Mouse (Mus musculus) forebrain, embryonic 16.5 days (tissue): ENCODE results near the gene Rhox7b. TPM values are rescaled to one million over a fixed set of nuclear protein-coding genes. Genes with fewer than 3 reads are reported as not detected.
"Not testable (repeated sequence)": the region's sequence is repeated elsewhere in the genome, so short reads cannot be mapped to it uniquely, and the experiment has no call there.

Experiments
- ATAC-seq: fragments of 200-750 bp; cut with Nextera tagmentation; 2 replicates; pipeline ENCODE4 v1.8.0; 2017; ENCODE audit warnings: mild to moderate bottlenecking, moderate library complexity
- H3K27ac ChIP-seq: fragments of 300-500 bp; sonication (generic); 2 replicates; pipeline ENCODE4 v1.5.1; 2014; ENCODE audit warnings: low read length, control low read depth
- H3K27me3 ChIP-seq: fragments of 300-500 bp; sonication (generic); replicated peaks from 2 replicates; pipeline ENCODE4 v1.6.1; 2014; ENCODE audit warnings: low read length; ENCODE audit not compliant: control insufficient read depth, insufficient read depth
- H3K36me3 ChIP-seq: fragments of 300-500 bp; sonication (generic); 2 replicates; pipeline ENCODE4 v1.6.1; 2014; ENCODE audit not compliant: control insufficient read depth, insufficient read depth
- H3K4me1 ChIP-seq: fragments of 300-500 bp; sonication (generic); replicated peaks from 2 replicates; pipeline ENCODE4 v1.6.1; 2014; ENCODE audit warnings: low read length; ENCODE audit not compliant: control insufficient read depth, insufficient read depth
- H3K4me2 ChIP-seq: fragments of 300-500 bp; sonication (generic); 2 replicates; pipeline ENCODE4 v1.6.1; 2014; ENCODE audit warnings: mild to moderate bottlenecking, low read length, control low read depth
- H3K4me3 ChIP-seq: fragments of 300-500 bp; sonication (generic); replicated peaks from 2 replicates; pipeline ENCODE4 v1.5.1; 2014; ENCODE audit warnings: mild to moderate bottlenecking, low read length, control low read depth
- H3K9ac ChIP-seq: fragments of 300-500 bp; sonication (generic); replicated peaks from 2 replicates; pipeline ENCODE4 v1.6.1; 2014; ENCODE audit warnings: low read depth, low read length, control low read depth
- H3K9me3 ChIP-seq: fragments of 300-500 bp; sonication (generic); 2 replicates; pipeline ENCODE4 v1.6.1; 2016; ENCODE audit warnings: low read length; ENCODE audit not compliant: control insufficient read depth
- WGBS: fragments of 180-500 bp; shearing (Covaris S2); extraction: QIAGEN DNeasy Blood & Tissue Kit; methylation state at CpG from one replicate; pipeline ENCODE4 v1.1.7; 2014; 5-methylcytosine and 5-hydroxymethylcytosine counted together
- polyA plus RNA-seq: library from polyadenylated mRNA; unstranded; fragments of >200 nt; fragmentation: Nextera tagmentation; extraction: Ambion mirVana; gene quantifications from 2 replicates; pipeline ENCODE4 v1.2.1, GENCODE M21; 2015

Rhox7b gene
- not detected in 2 replicates for polyA plus RNA-seq

DNA sequence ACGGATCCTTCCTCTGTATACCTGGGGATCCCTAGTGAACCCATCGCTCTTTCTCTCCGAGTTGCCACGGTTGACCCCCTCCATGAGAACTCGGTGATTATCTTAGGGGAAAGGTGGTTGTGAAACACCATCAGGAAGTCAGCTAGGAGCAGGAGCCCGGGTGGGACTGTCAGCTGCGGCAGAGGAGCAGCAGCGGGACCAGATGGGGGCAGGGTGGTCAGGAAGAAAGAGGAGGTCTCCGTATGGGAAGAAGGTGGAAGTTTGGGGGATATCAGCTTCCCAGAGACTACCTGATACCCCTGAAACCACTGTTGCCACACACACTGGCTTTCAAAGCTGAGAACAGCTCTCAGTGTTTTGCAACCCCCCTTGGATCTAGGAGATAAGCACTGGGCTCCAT, at the start of gene Rhox7b:
Gene Rhox7b (minus strand): TSS at position 101 of the 400 bp plus-strand sequence.
- not testable (repeated sequence) for H3K4me1 ChIP-seq, H3K27me3 ChIP-seq, H3K4me3 ChIP-seq, H3K9me3 ChIP-seq, ATAC-seq, H3K27ac ChIP-seq, H3K4me2 ChIP-seq, H3K9ac ChIP-seq, H3K36me3 ChIP-seq
- WGBS: 88% methylated on average over 9 of the region's 9 CpGs

DNA sequence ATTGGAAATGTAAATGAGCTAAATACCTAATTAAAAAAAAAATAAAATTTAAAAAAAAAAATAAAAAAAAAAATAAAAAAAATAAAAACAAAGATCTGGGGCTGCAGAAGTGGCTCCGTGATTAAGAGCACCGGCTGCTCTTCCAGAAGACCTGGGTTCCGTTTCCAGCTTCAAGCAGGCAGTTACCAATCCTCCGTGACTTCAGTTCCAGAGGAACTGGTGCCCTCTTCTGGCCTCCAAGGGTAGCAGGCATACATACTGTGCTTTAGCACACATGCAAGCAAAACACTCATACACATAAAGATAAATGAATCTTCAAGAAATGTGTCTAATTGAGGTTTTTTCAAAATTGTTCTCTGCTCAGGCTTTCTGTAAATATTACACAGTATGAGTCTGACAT, 19.3 kb upstream of the Rhox7b start:
- Histone ChIP-seq H3K9me3 (no peaks in the 10 kb centered on the region), H3K4me3 (no peak overlapping the region), H3K27ac (no peak overlapping the region), H3K4me2 (no peak overlapping the region), H3K9ac (no peak overlapping the region), H3K4me1 (no peaks in the 10 kb centered on the region), H3K27me3 (no peaks in the 10 kb centered on the region), H3K36me3 (no peaks in the 10 kb centered on the region)
- no peak for ATAC-seq
- 59% methylated on average over 4 of the region's 4 CpGs for WGBS

GRCm38 (mm10) chrX:37908581-37908980, 11.5 kb upstream of the Rhox7b start:
- H3K4me3 ChIP-seq: no peak overlapping the region
- no peaks in the 10 kb centered on the region for H3K9me3 ChIP-seq
- H3K4me2 ChIP-seq: no peak overlapping the region
- no peak overlapping the region for H3K9ac ChIP-seq
- no peaks in the 10 kb centered on the region for H3K27me3 ChIP-seq
- 50% methylated on average over 7 of the region's 7 CpGs for WGBS
- no peaks in the 10 kb centered on the region for H3K4me1 ChIP-seq
- no peaks in the 10 kb centered on the region for H3K36me3 ChIP-seq
- ATAC-seq: no peak
- no peak overlapping the region for H3K27ac ChIP-seq

DNA sequence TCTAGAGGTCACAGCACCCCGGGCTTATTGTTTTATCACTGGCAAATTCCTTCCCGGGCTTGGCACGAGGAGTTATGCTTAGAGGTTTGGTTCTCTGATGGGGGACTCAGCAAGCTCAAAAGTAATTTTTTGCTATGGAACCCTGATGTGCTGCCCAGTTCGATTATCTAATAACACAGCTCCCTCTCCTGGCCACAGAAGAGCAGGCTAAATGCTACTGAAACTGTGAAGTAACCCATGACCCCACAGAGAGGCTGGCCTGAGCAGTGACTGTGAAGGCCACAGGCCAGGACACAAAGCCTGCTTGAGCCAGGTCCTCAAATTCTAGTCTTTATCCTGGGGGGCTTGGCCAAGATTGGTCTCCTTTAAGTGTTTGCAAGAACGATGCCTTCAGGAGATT, 6.7 kb upstream of the Rhox7b start:
- H3K27ac ChIP-seq: no peak overlapping the region
- no peak for ATAC-seq
- no peaks in the 10 kb centered on the region for H3K27me3 ChIP-seq
- no peak overlapping the region for H3K4me3 ChIP-seq
- no peak overlapping the region for H3K4me2 ChIP-seq
- no peaks in the 10 kb centered on the region for H3K36me3 ChIP-seq
- H3K4me1 ChIP-seq: no peaks in the 10 kb centered on the region
- H3K9ac ChIP-seq: no peak overlapping the region
- 79% methylated on average over 5 of the region's 5 CpGs for WGBS
- H3K9me3 ChIP-seq: no peaks in the 10 kb centered on the region

DNA sequence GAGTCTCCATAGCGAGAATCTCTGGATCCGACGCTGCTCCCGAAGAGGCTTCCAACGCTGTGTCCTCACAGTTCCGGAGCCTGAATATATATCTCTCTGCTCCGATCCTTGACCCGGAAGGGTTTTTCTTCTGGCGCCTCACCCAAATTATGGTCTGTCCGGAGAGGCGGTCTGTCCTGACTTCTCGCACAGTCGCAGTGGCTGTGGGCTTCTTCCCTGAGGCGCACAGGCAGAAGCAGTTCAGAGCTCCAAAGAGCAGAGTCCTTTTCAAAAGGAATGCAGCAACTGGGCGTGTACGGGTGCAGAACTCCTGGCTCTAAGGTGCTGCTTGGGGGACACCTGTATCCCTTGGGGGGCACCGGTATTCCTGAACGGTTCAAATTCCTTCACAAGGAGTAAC, 4.6 kb upstream of the Rhox7b start, which contains the start of gene Rhox9:
Gene Rhox9 (minus strand): TSS at position 101 of the 400 bp plus-strand sequence.
- not testable (repeated sequence) for H3K27ac ChIP-seq, H3K4me1 ChIP-seq, H3K9me3 ChIP-seq, H3K4me3 ChIP-seq, H3K9ac ChIP-seq, ATAC-seq, H3K36me3 ChIP-seq, H3K27me3 ChIP-seq, H3K4me2 ChIP-seq
- 94% methylated on average over 9 of the region's 18 CpGs for WGBS

- WGBS: 73% methylated on average over 4 of the region's 4 CpGs
- Histone ChIP-seq H3K4me2 (no peak within 1 kb of the TSS), H3K4me1 (no peaks in the 10 kb centered on the region)
These were observed 18.2 kb downstream of the Rhox7b start, which contains the start of gene Rhox8 for GRCm38 (mm10) chrX:37878844-37879243. Gene Rhox8 (minus strand): TSS chrX:37878944.

GRCm38 (mm10) chrX:37871641-37872040, 25.4 kb downstream of the Rhox7b start:
- no peak overlapping the region for H3K4me3 ChIP-seq
- no peak overlapping the region for H3K9ac ChIP-seq
- no peaks in the 10 kb centered on the region for H3K27me3 ChIP-seq
- no peaks in the 10 kb centered on the region for H3K4me1 ChIP-seq
- no peaks in the 10 kb centered on the region for H3K9me3 ChIP-seq
- no peak for ATAC-seq
- H3K36me3 ChIP-seq: no peaks in the 10 kb centered on the region
- 97% methylated on average over 2 of the region's 2 CpGs for WGBS
- H3K4me2 ChIP-seq: no peak overlapping the region
- H3K27ac ChIP-seq: no peak overlapping the region

More at GRCm38 (mm10) chrX:37878844-37879243, 18.2 kb downstream of the Rhox7b start, which contains the start of gene Rhox8:
- Histone ChIP-seq H3K4me3 (no peak within 1 kb of the TSS), H3K9ac (no peak within 1 kb of the TSS), H3K27ac (no peak within 1 kb of the TSS), H3K36me3 (no peaks in the 10 kb centered on the region), H3K27me3 (no peaks in the 10 kb centered on the region), H3K9me3 (no peaks in the 10 kb centered on the region)
- ATAC-seq: no peak

Other genes starting within 250 kb of the Rhox7b start
- gene Rhox4g, start 245.9 kb downstream of the Rhox7b start, polyA plus RNA-seq: not detected in 2 replicates
- not detected in 2 replicates for gene Rhox3h, start 228.5 kb downstream of the Rhox7b start, polyA plus RNA-seq
- gene Rhox2h, start 224.0 kb downstream of the Rhox7b start, polyA plus RNA-seq: not detected in 2 replicates
- 0.56 TPM in 1 of 2 replicates, not detected in the other for gene Rhox5, start 92.4 kb downstream of the Rhox7b start, polyA plus RNA-seq
- gene Rhox6, start 70.3 kb downstream of the Rhox7b start, polyA plus RNA-seq: not detected in 2 replicates
- gene Rhox7a, start 65.5 kb downstream of the Rhox7b start, polyA plus RNA-seq: not detected in 2 replicates
- gene Rhox8, start 18.3 kb downstream of the Rhox7b start, polyA plus RNA-seq: not detected in 2 replicates
- not detected in 2 replicates for gene Rhox9, start 4.5 kb upstream of the Rhox7b start, polyA plus RNA-seq
- gene Btg1-ps1, start 121.6 kb upstream of the Rhox7b start, polyA plus RNA-seq: not detected in 2 replicates
- not detected in 2 replicates for gene Btg1-ps2, start 145.9 kb upstream of the Rhox7b start, polyA plus RNA-seq
- gene Rhox10, start 169.2 kb upstream of the Rhox7b start, polyA plus RNA-seq: not detected in 2 replicates
- gene Rhox11, start 187.9 kb upstream of the Rhox7b start, polyA plus RNA-seq: not detected in 2 replicates
- not detected in 2 replicates for gene Rhox12, start 213.7 kb upstream of the Rhox7b start, polyA plus RNA-seq
- not detected in 2 replicates for gene Rhox13, start 224.0 kb upstream of the Rhox7b start, polyA plus RNA-seq